Mouse (Mus musculus): ENCODE data around the gene Ilk.

DNA sequence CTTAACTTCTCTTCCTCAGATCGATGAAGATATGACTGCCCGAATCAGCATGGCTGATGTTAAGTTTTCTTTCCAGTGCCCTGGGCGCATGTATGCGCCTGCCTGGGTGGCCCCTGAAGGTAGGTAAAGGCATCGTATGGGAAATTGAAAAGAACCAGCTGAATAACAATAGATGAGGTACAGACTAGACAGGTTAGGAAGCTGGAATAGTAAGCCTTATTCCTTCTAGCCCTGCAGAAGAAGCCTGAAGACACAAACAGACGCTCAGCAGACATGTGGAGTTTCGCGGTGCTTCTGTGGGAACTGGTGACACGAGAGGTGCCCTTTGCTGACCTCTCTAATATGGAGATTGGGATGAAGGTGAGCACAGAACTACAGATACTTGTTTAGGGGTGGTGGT lies 5.6 kb downstream of the Ilk start:
- TF ChIP-seq CTCF (IDR thresholded peaks at IDR 0.05; ENCODE audit: borderline replicate concordance, control insufficient read depth, extremely low read depth, insufficient read depth, low read length, poor library complexity), result no peak
- TF ChIP-seq POLR2A (IDR thresholded peaks at IDR 0.05; ENCODE audit: control insufficient read depth, extremely low read depth, insufficient read depth, low read length, poor library complexity), result no peak
